Mouse (Mus musculus): Measurements from ENCODE around the gene Mybphl. TPM values are rescaled to one million over a fixed set of nuclear protein-coding genes. Genes with fewer than 3 reads are reported as not detected.

The Mybphl gene
- polyA plus RNA-seq (2017; shearing (Covaris generic)), result not detected

DNA sequence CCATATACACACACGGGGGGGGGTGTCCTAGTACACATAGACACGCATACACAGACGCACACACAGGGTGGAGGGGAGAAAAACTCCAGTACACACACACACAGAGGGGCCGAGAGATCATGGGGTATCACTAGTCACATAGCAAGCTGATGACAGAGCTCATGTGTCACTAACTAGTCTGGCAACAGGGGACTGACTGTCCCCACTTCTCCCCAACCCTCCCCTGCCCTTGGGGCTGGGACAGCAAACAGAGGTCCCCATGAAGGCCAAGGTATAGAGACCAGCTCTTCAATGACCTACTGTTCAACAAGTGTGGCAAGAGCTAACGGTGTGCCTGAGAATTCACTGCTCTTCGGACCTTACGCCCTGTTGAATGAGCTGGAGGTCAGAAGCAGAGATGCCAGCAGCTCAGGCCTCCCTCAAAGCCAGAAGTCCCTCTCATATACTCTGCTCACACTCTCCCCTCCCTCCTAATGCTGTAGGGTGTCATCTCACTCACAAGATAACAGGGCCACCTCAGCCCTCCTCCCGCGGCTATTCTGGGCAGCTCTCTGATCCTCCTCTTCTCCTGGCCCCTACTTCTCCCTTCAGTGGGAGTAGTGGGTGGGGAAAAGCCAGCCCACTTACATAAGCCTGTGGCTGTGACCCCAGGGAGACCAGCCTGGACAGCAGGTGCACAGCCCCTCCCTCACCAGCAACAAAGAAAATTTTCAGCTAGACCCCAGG lies at the start of gene Mybphl:
Mybphl (plus strand) TSS at position 642 of the 726 bp plus-strand sequence.

DNA sequence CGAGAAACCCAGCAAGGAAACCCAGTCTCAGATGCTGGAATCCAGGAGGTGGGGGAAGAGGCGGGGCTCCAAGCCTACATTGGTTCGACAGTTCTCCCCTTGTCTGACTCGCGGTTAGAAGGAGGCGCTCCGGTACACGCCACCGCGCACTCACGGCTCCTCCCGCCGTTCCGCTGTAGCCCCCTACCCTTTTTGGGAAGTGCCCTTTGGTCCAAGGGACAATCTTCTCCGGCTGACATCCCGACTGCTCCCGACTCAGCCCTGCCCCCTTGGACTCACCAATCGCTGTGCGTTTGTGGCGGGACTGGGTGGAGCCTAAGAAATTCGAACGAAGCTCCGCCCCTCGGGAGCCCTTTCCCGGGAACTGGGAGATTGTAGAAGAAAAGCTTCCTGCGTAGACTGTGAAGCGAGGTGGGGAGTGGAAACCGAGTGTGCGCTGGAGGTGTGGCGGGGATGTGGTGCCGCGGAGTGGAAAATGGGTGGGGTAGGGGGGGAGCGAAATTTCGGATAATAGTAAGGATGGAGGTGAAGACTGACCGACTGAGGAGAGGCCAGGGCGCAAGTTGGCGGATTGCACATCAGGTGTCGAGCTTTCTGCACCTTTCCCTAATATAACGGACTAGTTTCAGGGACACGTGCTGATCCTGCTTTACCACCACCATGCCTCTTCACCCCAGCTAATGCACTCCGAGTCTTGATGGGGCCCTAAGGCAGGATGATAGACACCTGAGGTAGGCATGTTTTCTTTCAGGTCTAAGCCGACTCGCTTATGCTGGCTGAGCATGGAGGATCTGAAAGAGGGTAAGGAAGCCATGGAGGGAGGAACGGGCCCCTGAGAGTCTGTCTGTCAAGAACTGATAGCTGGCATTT lies 19.0 kb downstream of the Mybphl start, which contains the start of gene Psrc1:
Psrc1 (plus strand) TSS at position 355 of the 870 bp plus-strand sequence.

DNA sequence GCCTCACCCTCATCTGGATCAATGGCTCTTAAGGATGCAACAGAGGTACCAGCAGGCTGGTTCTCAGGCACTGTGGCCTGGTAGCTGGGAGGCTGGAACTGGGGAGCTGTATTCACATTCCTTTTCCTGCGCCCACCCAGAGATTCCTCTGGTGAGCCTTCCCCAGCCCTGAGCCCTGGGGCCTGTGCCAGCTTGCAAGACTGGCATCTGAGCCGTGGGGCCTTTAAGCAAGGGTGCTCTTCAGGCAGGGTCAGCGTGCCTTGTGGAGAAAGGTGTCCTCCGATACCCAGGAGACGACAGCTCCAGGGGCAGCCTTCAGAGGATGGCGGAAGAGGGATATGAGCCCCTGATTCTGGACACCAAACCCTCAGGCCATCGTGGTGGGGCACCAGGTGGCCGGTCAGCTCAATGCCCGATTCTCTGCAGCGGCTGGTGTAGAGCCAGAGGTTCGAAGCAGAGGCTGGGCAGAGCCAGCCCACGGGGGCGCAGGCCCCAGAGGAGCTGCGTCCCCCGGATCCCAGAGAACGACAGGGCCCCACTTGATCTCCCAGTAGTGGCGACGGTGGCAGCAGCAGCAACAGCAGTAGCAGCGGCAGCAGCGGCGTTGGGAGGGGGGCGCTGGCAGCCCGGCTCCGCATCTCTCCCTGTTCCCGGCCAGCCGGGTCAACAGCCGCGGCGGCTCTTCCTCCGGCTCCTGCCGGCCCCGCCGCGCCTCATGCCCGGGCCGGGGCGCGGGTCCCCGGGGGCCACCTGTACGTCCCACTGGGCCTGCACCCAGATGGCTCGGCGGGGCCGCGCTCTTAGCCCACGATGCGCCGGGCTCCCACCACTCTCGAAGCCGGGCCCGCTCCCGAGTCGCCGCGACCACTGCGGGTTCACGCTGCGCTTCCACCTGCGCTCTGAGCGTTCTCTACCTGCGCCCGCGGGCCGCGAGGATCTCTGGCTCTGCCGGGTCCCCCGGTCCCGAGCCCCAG lies 50.4 kb downstream of the Mybphl start, which contains the start of gene Celsr2:
Celsr2 (minus strand) TSS at position 696 of the 974 bp plus-strand sequence.

Other genes starting within 250 kb of the Mybphl start
- gene Gnai3, start 218.8 kb upstream of the Mybphl start, polyA plus RNA-seq (2017; shearing (Covaris generic)), result 182 TPM
- gene Gpr61, start 210.0 kb upstream of the Mybphl start, polyA plus RNA-seq (2017; shearing (Covaris generic)), result not detected
- gene Amigo1, start 178.6 kb upstream of the Mybphl start, polyA plus RNA-seq (2017; shearing (Covaris generic)), result 1.1 TPM
- 22.7 TPM for gene Cyb561d1, start 163.7 kb upstream of the Mybphl start, polyA plus RNA-seq (2017; shearing (Covaris generic))
- 15.7 TPM for gene Atxn7l2, start 154.0 kb upstream of the Mybphl start, polyA plus RNA-seq (2017; shearing (Covaris generic))
- gene Sypl2, start 138.3 kb upstream of the Mybphl start, polyA plus RNA-seq (2017; shearing (Covaris generic)), result not detected
- gene Psma5, start 108.0 kb upstream of the Mybphl start, polyA plus RNA-seq (2017; shearing (Covaris generic)), result 124 TPM
- gene Sort1, start 80.8 kb upstream of the Mybphl start, polyA plus RNA-seq (2017; shearing (Covaris generic)), result 0.14 TPM
- 2.4 TPM for gene Psrc1, start 18.9 kb downstream of the Mybphl start, polyA plus RNA-seq (2017; shearing (Covaris generic))
- gene Celsr2, start 50.6 kb downstream of the Mybphl start, polyA plus RNA-seq (2017; shearing (Covaris generic)), result 1.2 TPM
- gene Sars, start 80.3 kb downstream of the Mybphl start, polyA plus RNA-seq (2017; shearing (Covaris generic)), result 164 TPM
- not detected for gene 1700013F07Rik, start 169.2 kb downstream of the Mybphl start, polyA plus RNA-seq (2017; shearing (Covaris generic))
- gene 5330417C22Rik, start 171.6 kb downstream of the Mybphl start, polyA plus RNA-seq (2017; shearing (Covaris generic)), result 0.16 TPM
- 33.1 TPM for gene Tmem167b, start 197.6 kb downstream of the Mybphl start, polyA plus RNA-seq (2017; shearing (Covaris generic))
- gene Taf13, start 206.8 kb downstream of the Mybphl start, polyA plus RNA-seq (2017; shearing (Covaris generic)), result 27.5 TPM
- gene Wdr47, start 226.4 kb downstream of the Mybphl start, polyA plus RNA-seq (2017; shearing (Covaris generic)), result 12.3 TPM